In the genomic region with DNA sequence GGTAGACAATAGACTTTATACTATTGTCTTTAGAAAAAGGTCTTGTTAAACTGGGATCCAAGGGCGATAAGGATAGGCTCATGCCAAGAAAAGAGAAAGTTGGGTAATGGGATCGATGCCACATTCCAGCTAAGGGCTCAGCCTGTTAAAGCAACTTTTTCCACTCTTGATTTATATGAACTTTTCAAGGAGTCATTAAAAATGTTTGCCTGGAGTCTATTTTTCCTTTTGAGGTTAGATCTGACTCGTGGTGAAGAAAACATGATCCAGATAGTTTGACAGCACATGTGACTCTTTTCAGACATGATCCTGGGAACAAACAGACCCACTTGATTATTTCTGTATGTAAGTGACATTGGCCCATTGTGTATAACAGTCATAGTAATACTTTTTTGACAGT, we compare ENCODE assay signal across 21 mouse cellular contexts. TPM values are rescaled to one million over a fixed set of nuclear protein-coding genes. Genes with fewer than 3 reads are reported as not detected.
"Had no signal": no experiment of that assay in that cellular context is flagged by ENCODE, and none has a peak within 500 bp of the region (broad histone marks: within the 10 kb centered on the region; RNA-seq: fewer than 3 reads in every experiment).

No protein-coding gene starts in this region.

- H3K4me1 ChIP-seq: liver, embryonic 13.5 days; midbrain, embryonic 12.5 days; midbrain, embryonic 15.5 days; neural tube, embryonic 13.5 days; stomach, embryonic 15.5 days had no signal

- H3K27ac ChIP-seq: left cerebral cortex, adult 2 months; liver, embryonic 13.5 days; macrophage; midbrain, embryonic 12.5 days; midbrain, embryonic 15.5 days; neural tube, embryonic 13.5 days; stomach, embryonic 15.5 days had no signal

- H3K36me3 ChIP-seq: liver, embryonic 13.5 days; midbrain, embryonic 12.5 days; midbrain, embryonic 15.5 days; stomach, embryonic 15.5 days had no signal

- H3K4me3 ChIP-seq: left cerebral cortex, adult 2 months; liver, embryonic 13.5 days; midbrain, embryonic 12.5 days; midbrain, embryonic 15.5 days; myocyte; neural tube, embryonic 13.5 days; stomach, embryonic 15.5 days had no signal

- H3K9ac ChIP-seq: liver, embryonic 13.5 days; midbrain, embryonic 12.5 days; midbrain, embryonic 15.5 days; neural tube, embryonic 13.5 days; stomach, embryonic 15.5 days had no signal

- H3K4me2 ChIP-seq: liver, embryonic 13.5 days; midbrain, embryonic 12.5 days; midbrain, embryonic 15.5 days; neural tube, embryonic 13.5 days; stomach, embryonic 15.5 days had no signal

- H3K27me3 ChIP-seq: liver, embryonic 13.5 days; midbrain, embryonic 12.5 days; midbrain, embryonic 15.5 days; neural tube, embryonic 13.5 days; stomach, embryonic 15.5 days had no signal

- ATAC-seq: midbrain, embryonic 15.5 days had no signal

- H3K9me3 ChIP-seq: liver, embryonic 13.5 days; midbrain, embryonic 12.5 days; midbrain, embryonic 15.5 days; neural tube, embryonic 13.5 days; stomach, embryonic 15.5 days had no signal

- DNase-seq: kidney, adult 18-20 months; kidney, postnatal 10 days; layer of hippocampus, postnatal 36 days; liver, embryonic 13.5 days; lung, adult 2 months; lung, postnatal 10 days; retina, postnatal 1 day; right cerebral cortex, postnatal 25 days; spleen, adult 18-20 months; thymus, postnatal 25 days had no signal

RNA-seq across cellular contexts. Expression of gene Sertad4, which starts 35.2 kb away (rescaled TPM):
- total RNA-seq: liver, adult 2 months; megakaryocyte, adult 5-6 weeks; monocyte, adult 5-6 weeks; neutrophil, adult 5-6 weeks had no signal
- polyA plus RNA-seq: macrophage had no signal
